Mouse (Mus musculus) limb, embryonic 11.5 days (tissue): ENCODE measurements around the gene Znrf4. TPM values are rescaled to one million over a fixed set of nuclear protein-coding genes. Genes with fewer than 3 reads are reported as not detected.

ENCODE experiments used
- ATAC-seq: fragments of 200-750 bp; cut with Nextera tagmentation; 2 replicates; pipeline ENCODE4 v1.8.0; 2017; ENCODE audit warnings: low read depth; ENCODE audit not compliant: insufficient number of reproducible peaks, low FRiP score, low TSS enrichment
- DNase-seq: peaks from one replicate; pipeline ENCODE4 v3.0.0-alpha.2; 2015; ENCODE audit warnings: low spot score
- H3K27ac ChIP-seq: fragments of 300-500 bp; sonication (generic); replicated peaks from 2 replicates; pipeline ENCODE4 v1.5.1; 2014; ENCODE audit warnings: low read depth, mild to moderate bottlenecking, low read length
- H3K27me3 ChIP-seq: fragments of 300-500 bp; sonication (generic); 2 replicates; pipeline ENCODE4 v1.6.1; 2014; ENCODE audit warnings: mild to moderate bottlenecking, low read length, mixed read lengths; ENCODE audit not compliant: control insufficient read depth, insufficient read depth
- H3K36me3 ChIP-seq: fragments of 300-500 bp; sonication (generic); 2 replicates; pipeline ENCODE4 v1.6.1; 2014; ENCODE audit warnings: mild to moderate bottlenecking, low read length, moderate library complexity, mixed read lengths; ENCODE audit not compliant: control insufficient read depth, insufficient read depth
- H3K4me1 ChIP-seq: fragments of 300-500 bp; sonication (generic); 2 replicates; pipeline ENCODE4 v1.6.1; 2014; ENCODE audit warnings: low read length, mixed read lengths; ENCODE audit not compliant: control insufficient read depth, insufficient read depth
- H3K4me2 ChIP-seq: fragments of 300-500 bp; sonication (generic); 2 replicates; pipeline ENCODE4 v1.6.1; 2014; ENCODE audit warnings: low read depth, mild to moderate bottlenecking, moderate library complexity; ENCODE audit not compliant: severe bottlenecking
- H3K4me3 ChIP-seq: fragments of 300-500 bp; sonication (generic); 2 replicates; pipeline ENCODE4 v1.5.1; 2014; ENCODE audit warnings: low read depth, low read length
- H3K9ac ChIP-seq: fragments of 300-500 bp; sonication (generic); 2 replicates; pipeline ENCODE4 v1.6.1; 2014; ENCODE audit warnings: mild to moderate bottlenecking, low read length
- H3K9me3 ChIP-seq: fragments of 300-500 bp; sonication (generic); 2 replicates; pipeline ENCODE4 v1.6.1; 2016; ENCODE audit warnings: low read length; ENCODE audit not compliant: control insufficient read depth
- WGBS: fragments of 180-500 bp; shearing (Covaris S2); extraction: QIAGEN DNeasy Blood & Tissue Kit; methylation state at CpG from one replicate; pipeline ENCODE4 v1.1.7; 2014; 5-methylcytosine and 5-hydroxymethylcytosine counted together
- polyA plus RNA-seq: library from polyadenylated mRNA; unstranded; fragments of >200 nt; fragmentation: Nextera tagmentation; extraction: Ambion mirVana; gene quantifications from 2 replicates; pipeline ENCODE4 v1.2.1, GENCODE M21; 2014

The Znrf4 gene
- polyA plus RNA-seq, 1 experiment from 2014 or later, result not detected

DNA sequence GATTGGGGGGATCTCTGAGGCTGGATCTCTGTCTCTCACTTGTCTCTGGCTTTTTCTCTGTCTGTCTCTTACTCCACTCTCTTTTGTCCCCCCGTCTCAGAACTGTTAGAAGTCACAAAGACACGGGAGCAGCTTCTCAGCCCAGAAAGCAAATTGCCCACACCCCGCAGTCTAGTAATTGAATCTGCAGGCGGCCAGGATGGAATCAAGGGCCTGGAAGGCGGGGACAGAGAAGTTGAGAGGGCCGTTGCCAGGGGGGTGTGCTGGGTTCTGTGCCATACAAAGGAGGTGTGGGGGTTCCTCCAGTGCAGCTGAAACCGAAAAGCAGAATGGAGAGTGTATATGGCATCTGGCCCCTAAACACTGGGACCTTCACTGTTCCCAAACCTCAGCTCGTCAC, 30.5 kb upstream of the Znrf4 start:
- Histone ChIP-seq H3K9ac (no peak overlapping the region), H3K9me3 (no peaks in the 10 kb centered on the region), H3K4me1 (no peaks in the 10 kb centered on the region), H3K4me3 (no peak overlapping the region), H3K36me3 (no peaks in the 10 kb centered on the region), H3K4me2 (no peak overlapping the region), H3K27me3 (no peaks in the 10 kb centered on the region), H3K27ac (no peak overlapping the region)
- DNase-seq (no peak), ATAC-seq (no peak)
- WGBS, result 49% methylated on average over 8 of the region's 8 CpGs

DNA sequence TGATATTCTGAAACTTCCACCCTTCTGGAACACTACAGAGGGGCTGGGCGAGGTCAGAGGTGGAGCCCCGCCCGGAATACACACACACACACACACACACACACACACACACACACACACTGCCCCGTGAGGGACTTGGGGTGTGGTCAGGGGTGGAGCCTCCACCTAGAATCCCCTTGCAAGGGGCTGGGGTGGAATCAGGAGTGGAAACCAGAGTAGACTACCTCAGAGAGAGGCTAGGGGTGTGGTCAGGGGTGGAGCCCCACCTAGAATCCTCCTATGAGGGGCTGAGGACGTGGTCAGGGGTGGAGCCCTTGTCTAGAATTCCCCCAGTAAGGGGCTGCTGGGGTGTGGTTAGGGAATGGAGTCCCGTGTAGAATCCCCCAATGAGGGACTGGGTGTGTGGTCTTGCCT, 28.3 kb upstream of the Znrf4 start:
- no peak overlapping the region for H3K4me2 ChIP-seq
- peak; percentile 22 for DNase-seq

DNA sequence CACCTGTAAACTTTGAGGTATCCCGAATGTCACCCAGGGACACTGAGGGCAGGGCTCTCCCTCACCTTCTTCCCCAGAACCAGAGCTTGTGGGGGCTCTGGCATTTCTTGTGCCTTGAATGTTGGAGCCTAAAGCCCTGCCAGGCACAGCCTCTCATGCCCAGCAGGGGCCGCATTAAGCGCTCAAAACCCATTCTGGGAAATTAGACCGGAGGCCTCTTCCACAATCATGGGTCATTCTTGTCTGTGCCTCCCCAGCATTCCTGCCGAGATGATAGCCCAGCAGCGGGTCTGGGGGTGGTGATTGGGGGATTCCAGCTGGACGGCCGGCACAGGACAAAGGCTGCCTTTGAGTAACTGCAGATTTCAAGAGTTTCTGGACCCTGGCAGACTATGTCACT, 25.7 kb upstream of the Znrf4 start:
- no peak overlapping the region for H3K9ac ChIP-seq
- DNase-seq (no peak), ATAC-seq (no peak)
- H3K27me3 ChIP-seq, result no peaks in the 10 kb centered on the region
- 51% methylated on average over 8 of the region's 8 CpGs for WGBS
- no peak overlapping the region for H3K4me3 ChIP-seq
- H3K4me1 ChIP-seq, result no peaks in the 10 kb centered on the region
- no peak overlapping the region for H3K4me2 ChIP-seq
- no peaks in the 10 kb centered on the region for H3K36me3 ChIP-seq
- no peak overlapping the region for H3K27ac ChIP-seq
- H3K9me3 ChIP-seq, result no peaks in the 10 kb centered on the region

More for the DNA sequence above, 28.3 kb upstream of the Znrf4 start:
- Histone ChIP-seq H3K9ac (no peak overlapping the region), H3K9me3 (no peaks in the 10 kb centered on the region), H3K36me3 (no peaks in the 10 kb centered on the region), H3K27me3 (no peaks in the 10 kb centered on the region), H3K4me3 (no peak overlapping the region), H3K27ac (no peak overlapping the region), H3K4me1 (no peaks in the 10 kb centered on the region)
- peak; percentile 71; the same call in 1 of the 2 replicates for ATAC-seq
- WGBS, result 33% methylated on average over 6 of the region's 6 CpGs

DNA sequence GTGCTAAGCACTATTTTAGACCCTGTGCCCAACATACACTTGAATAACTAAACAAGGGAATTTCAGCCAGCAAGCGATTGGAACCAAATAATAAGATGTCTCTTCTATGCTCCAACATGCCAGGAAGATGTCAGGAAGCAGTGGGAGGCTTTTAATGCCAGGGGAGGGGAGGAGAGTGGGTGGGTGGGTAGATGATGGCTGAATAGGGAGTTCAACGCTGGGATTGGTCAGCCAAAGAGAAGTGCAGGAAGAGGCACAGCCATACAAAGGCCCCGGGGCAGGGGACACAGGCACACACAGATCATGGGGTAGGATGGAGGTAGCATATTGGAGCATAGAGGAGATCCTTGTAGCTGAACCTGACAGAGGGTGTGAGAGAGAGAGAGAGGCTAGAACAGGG, 24.6 kb upstream of the Znrf4 start:
- Histone ChIP-seq H3K27ac (no peak overlapping the region), H3K4me2 (no peak overlapping the region), H3K9me3 (no peaks in the 10 kb centered on the region), H3K27me3 (no peaks in the 10 kb centered on the region), H3K4me1 (no peaks in the 10 kb centered on the region), H3K9ac (no peak overlapping the region), H3K36me3 (no peaks in the 10 kb centered on the region), H3K4me3 (no peak overlapping the region)
- no peak for DNase-seq
- ATAC-seq, result no peak
- 77% methylated on average over 3 of the region's 3 CpGs for WGBS

DNA sequence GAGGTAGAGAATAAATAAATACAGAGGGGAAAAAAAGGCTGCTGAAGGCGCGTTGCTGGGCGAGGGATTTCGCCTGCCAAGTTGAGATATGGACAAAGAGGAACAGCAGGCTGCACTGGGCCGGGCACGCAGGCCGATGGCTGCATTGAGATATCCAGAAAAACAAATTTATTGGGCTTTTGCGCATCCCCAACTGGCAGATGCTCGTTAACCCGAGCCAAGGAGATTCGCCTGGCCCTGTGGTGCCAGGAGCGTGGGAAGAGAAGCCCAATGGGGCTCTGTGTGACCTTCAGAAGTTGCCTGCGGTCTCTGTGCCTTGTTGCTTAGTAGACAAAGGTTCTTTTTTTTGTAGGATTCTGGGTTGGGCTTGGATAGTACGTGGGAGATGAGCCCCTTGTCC, 24.0 kb upstream of the Znrf4 start:
- no peak overlapping the region for H3K4me3 ChIP-seq
- DNase-seq, result no peak
- no peaks in the 10 kb centered on the region for H3K36me3 ChIP-seq
- H3K4me1 ChIP-seq, result no peaks in the 10 kb centered on the region
- H3K27ac ChIP-seq, result no peak overlapping the region
- H3K9me3 ChIP-seq, result no peaks in the 10 kb centered on the region
- H3K27me3 ChIP-seq, result no peaks in the 10 kb centered on the region
- ATAC-seq, result no peak
- WGBS, result 78% methylated on average over 14 of the region's 14 CpGs
- H3K9ac ChIP-seq, result no peak overlapping the region
- H3K4me2 ChIP-seq, result no peak overlapping the region

DNA sequence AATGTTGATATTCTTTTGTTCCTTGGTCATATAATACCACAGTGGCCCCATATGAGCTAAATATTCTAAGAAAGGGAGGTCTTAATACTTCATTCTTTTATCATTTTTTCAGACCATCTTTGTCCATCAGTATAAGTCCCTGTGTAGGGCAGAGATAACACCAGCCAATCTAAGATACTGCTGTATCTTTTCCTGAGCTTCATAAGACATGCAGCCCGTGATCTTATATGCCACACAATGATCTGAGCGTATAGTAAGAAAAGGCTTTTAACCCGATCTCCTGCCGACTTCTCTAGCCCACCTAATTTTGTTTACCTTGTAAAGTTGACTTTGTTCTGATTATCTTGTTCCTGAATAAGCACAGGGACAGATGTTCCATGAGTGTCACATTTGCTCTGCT, 12.7 kb upstream of the Znrf4 start:
- no peak for ATAC-seq
- Histone ChIP-seq H3K36me3 (no peaks in the 10 kb centered on the region), H3K4me1 (no peaks in the 10 kb centered on the region), H3K27me3 (no peaks in the 10 kb centered on the region), H3K4me2 (no peak overlapping the region), H3K9ac (no peak overlapping the region), H3K27ac (no peak overlapping the region), H3K9me3 (no peaks in the 10 kb centered on the region), H3K4me3 (no peak overlapping the region)
- no peak for DNase-seq
- WGBS, result 80% methylated on average over 4 of the region's 4 CpGs

DNA sequence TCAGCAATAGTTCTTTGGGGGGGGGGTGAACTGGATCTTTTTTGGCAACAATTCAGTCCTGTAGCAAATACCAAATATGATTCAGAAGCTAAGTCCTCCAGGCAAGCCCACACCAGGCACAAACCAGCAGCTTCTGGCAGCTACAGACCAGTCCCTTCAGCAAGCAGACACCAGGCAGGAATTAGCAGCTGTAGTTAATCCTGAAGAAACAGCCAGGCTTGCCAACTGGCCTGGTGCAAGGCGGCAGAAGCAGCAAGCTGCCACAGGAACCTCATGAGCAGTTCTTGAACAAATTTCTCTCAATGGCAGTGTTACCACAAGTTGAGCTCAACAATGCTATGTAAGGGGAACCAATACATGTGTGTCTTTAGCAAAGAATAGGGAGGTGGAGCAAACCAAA, 10.5 kb upstream of the Znrf4 start:
- no peak for ATAC-seq
- no peak overlapping the region for H3K9ac ChIP-seq
- no peaks in the 10 kb centered on the region for H3K4me1 ChIP-seq
- H3K4me3 ChIP-seq, result no peak overlapping the region
- H3K27me3 ChIP-seq, result no peaks in the 10 kb centered on the region
- WGBS, result 50% methylated on average over 1 of the region's 1 CpGs
- no peak overlapping the region for H3K4me2 ChIP-seq
- no peaks in the 10 kb centered on the region for H3K36me3 ChIP-seq
- no peak overlapping the region for H3K27ac ChIP-seq
- no peaks in the 10 kb centered on the region for H3K9me3 ChIP-seq
- DNase-seq, result no peak

DNA sequence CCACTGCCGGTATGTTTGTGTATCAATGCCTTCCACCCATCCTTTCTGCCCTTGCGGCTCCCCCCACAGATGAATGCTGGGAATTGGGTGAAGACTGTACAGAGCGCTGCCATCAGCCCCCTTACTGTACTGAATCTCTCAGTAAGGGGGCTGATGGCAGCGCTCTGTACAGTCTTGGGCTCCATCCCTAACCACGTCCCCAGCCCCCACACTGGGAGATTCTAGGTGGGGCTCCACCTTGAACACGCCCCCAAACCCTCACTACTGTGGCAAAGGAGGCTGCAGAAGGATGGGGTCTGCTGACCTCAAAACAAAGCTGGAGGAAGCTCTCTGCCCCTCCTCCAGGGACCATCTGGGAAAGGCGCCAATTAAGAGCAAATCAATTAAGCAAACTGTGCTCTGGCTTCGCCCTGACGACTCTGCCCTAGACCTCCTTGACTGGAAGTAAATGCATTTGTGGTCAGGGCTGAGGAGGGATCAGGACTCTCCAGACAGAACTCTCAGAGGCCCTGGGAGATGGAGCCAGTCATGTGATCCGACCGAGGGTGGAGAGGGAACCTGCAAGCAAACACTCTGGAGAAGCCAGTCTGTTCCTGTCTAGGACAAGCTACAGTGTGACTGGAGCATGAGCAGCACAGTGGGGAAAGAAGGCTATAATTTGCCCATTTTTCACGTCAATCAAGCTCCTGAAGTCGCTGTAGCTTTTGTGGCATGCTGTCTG, 3.6 kb upstream of the Znrf4 start:
- Histone ChIP-seq H3K9ac (no peak overlapping the region), H3K27ac (no peak overlapping the region)
- ATAC-seq, result 0 out of 2 replicates have a peak, but pooled peaks have one; percentile 38

DNA sequence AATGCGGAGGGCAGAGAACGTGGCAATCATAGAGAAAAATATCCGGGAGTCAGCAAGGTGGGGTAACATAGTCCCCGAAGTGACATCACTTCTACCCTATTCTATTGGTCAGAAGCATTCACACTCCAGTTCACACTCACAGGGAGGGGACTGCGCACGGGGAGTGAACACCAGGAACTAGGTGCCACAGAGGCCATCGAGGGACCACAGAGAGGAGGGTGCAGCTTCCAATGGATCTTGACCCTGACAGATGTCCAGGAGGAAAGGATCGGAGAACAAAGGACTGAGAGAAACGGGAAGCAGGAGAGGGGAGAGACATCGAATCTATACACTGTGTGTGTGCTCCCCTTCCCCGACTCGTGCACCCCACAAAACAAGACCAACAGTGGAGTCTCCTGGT, 2.7 kb upstream of the Znrf4 start:
- Histone ChIP-seq H3K27ac (no peak overlapping the region), H3K4me1 (peaks cover 12% of the 10 kb centered on the region; the same call in 1 of the 2 replicates), H3K36me3 (no peaks in the 10 kb centered on the region), H3K4me2 (no peak overlapping the region), H3K4me3 (no peak overlapping the region), H3K27me3 (peaks cover 42% of the 10 kb centered on the region), H3K9ac (no peak overlapping the region), H3K9me3 (peaks cover 6% of the 10 kb centered on the region; the same call in 1 of the 2 replicates)
- 52% methylated on average over 12 of the region's 12 CpGs for WGBS
- ATAC-seq (no peak), DNase-seq (no peak)

More for the DNA sequence above, 3.6 kb upstream of the Znrf4 start:
- H3K4me3 ChIP-seq, result no peak overlapping the region
- 13% methylated on average over 13 of the region's 13 CpGs for WGBS
- peaks cover 11% of the 10 kb centered on the region; the same call in 1 of the 2 replicates for H3K4me1 ChIP-seq
- H3K4me2 ChIP-seq, result peak overlapping the region; percentile 0; the same call in 1 of the 2 replicates
- H3K9me3 ChIP-seq, result peaks cover 2% of the 10 kb centered on the region; the same call in 1 of the 2 replicates
- DNase-seq, result peak; percentile 45
- H3K27me3 ChIP-seq, result peaks cover 32% of the 10 kb centered on the region
- no peaks in the 10 kb centered on the region for H3K36me3 ChIP-seq
